Mouse (Mus musculus): ENCODE measurements at regions not wholly inside any gene's neighbourhood (a gene's known extent, or its start where the extent isn't known, plus 50 kb on each side); places are given as distances from the start of the nearest gene placed in this dataset.
A peak's percentile ranks its signal among the peaks of the same experiment; 100 is the strongest.

- H3K9me3 ChIP-seq (ENCODE audit: control insufficient read depth, low read length), result no peaks in the 10 kb centered on the region
- no peak overlapping the region for H3K9ac ChIP-seq (replicated peaks)
- H3K4me1 ChIP-seq (replicated peaks; ENCODE audit: control insufficient read depth in 2 of 2, insufficient read depth in 2 of 2, low read length in 1 of 2), result no peaks in the 10 kb centered on the region
- DNase-seq (ENCODE audit: low read depth in 3 of 3, low spot score in 3 of 3), result no peak
- no peak overlapping the region for H3K27ac ChIP-seq
- H3K27me3 ChIP-seq (ENCODE audit: control insufficient read depth, insufficient read depth, low read length), result no peaks in the 10 kb centered on the region
- H3K4me2 ChIP-seq (ENCODE audit: low read depth), result no peak overlapping the region
- no peaks in the 10 kb centered on the region for H3K36me3 ChIP-seq (replicated peaks; ENCODE audit: control insufficient read depth, insufficient read depth, low read depth)
- H3K4me3 ChIP-seq (ENCODE audit: insufficient read depth in 1 of 2, low read depth in 2 of 2, low read length in 2 of 2), result no peak overlapping the region
- 56% methylated on average over 5 of the region's 5 CpGs for WGBS (ENCODE audit: insufficient replicate concordance)
- TF ChIP-seq EP300 (IDR thresholded peaks at IDR 0.05; ENCODE audit: low read depth) (no peak), CTCF (IDR thresholded peaks at IDR 0.05; ENCODE audit: low read depth) (no peak)
- ATAC-seq (ENCODE audit: insufficient read depth), result no peak
Observed at GRCm38 (mm10) chr15:11774717-11775116, 132.4 kb downstream of the Npr3 start.

GRCm38 (mm10) chr15:11770596-11770995 is 136.5 kb downstream of the Npr3 start:
- H3K9ac ChIP-seq (replicated peaks), result no peak overlapping the region
- no peak overlapping the region for H3K4me3 ChIP-seq (ENCODE audit: insufficient read depth in 1 of 2, low read depth in 2 of 2, low read length in 2 of 2)
- no peaks in the 10 kb centered on the region for H3K4me1 ChIP-seq (replicated peaks; ENCODE audit: control insufficient read depth in 2 of 2, insufficient read depth in 2 of 2, low read length in 1 of 2)
- H3K9me3 ChIP-seq (ENCODE audit: control insufficient read depth, low read length), result no peaks in the 10 kb centered on the region
- DNase-seq (ENCODE audit: low read depth in 3 of 3, low spot score in 3 of 3) (no peak), ATAC-seq (ENCODE audit: insufficient read depth) (no peak)
- TF ChIP-seq EP300 (IDR thresholded peaks at IDR 0.05; ENCODE audit: low read depth) (no peak), CTCF (IDR thresholded peaks at IDR 0.05; ENCODE audit: low read depth) (no peak)
- H3K4me2 ChIP-seq (ENCODE audit: low read depth), result no peak overlapping the region
- WGBS (ENCODE audit: insufficient replicate concordance), result 66% methylated on average over 1 of the region's 1 CpGs
- H3K27ac ChIP-seq, result no peak overlapping the region
- no peaks in the 10 kb centered on the region for H3K27me3 ChIP-seq (ENCODE audit: control insufficient read depth, insufficient read depth, low read length)
- no peaks in the 10 kb centered on the region for H3K36me3 ChIP-seq (replicated peaks; ENCODE audit: control insufficient read depth, insufficient read depth, low read depth)

- DNase-seq (ENCODE audit: low read depth in 3 of 3, low spot score in 3 of 3) (no peak), ATAC-seq (ENCODE audit: insufficient read depth) (no peak)
- no peaks in the 10 kb centered on the region for H3K9me3 ChIP-seq (ENCODE audit: control insufficient read depth, low read length)
- WGBS (ENCODE audit: insufficient replicate concordance), result 57% methylated on average over 1 of the region's 1 CpGs
- H3K27me3 ChIP-seq (ENCODE audit: control insufficient read depth, insufficient read depth, low read length), result no peaks in the 10 kb centered on the region
- H3K27ac ChIP-seq, result no peak overlapping the region
- no peak overlapping the region for H3K4me3 ChIP-seq (ENCODE audit: insufficient read depth in 1 of 2, low read depth in 2 of 2, low read length in 2 of 2)
- no peaks in the 10 kb centered on the region for H3K4me1 ChIP-seq (replicated peaks; ENCODE audit: control insufficient read depth in 2 of 2, insufficient read depth in 2 of 2, low read length in 1 of 2)
- TF ChIP-seq CTCF (IDR thresholded peaks at IDR 0.05; ENCODE audit: low read depth) (no peak), EP300 (IDR thresholded peaks at IDR 0.05; ENCODE audit: low read depth) (no peak)
- no peaks in the 10 kb centered on the region for H3K36me3 ChIP-seq (replicated peaks; ENCODE audit: control insufficient read depth, insufficient read depth, low read depth)
- H3K4me2 ChIP-seq (ENCODE audit: low read depth), result no peak overlapping the region
- no peak overlapping the region for H3K9ac ChIP-seq (replicated peaks)
Observed at GRCm38 (mm10) chr15:11757963-11758362, 149.1 kb downstream of the Npr3 start.

- H3K4me3 ChIP-seq (ENCODE audit: insufficient read depth in 1 of 2, low read depth in 2 of 2, low read length in 2 of 2), result no peak overlapping the region
- ATAC-seq (ENCODE audit: insufficient read depth), result no peak
- 52% methylated on average over 7 of the region's 7 CpGs for WGBS (ENCODE audit: insufficient replicate concordance)
Observed at GRCm38 (mm10) chr15:11756786-11757185, 150.3 kb downstream of the Npr3 start.

GRCm38 (mm10) chr15:11753216-11753615 is 153.9 kb downstream of the Npr3 start:
- Histone ChIP-seq H3K9me3 (ENCODE audit: control insufficient read depth, low read length) (no peaks in the 10 kb centered on the region), H3K4me2 (ENCODE audit: low read depth) (no peak overlapping the region), H3K9ac (replicated peaks) (no peak overlapping the region), H3K4me3 (ENCODE audit: insufficient read depth in 1 of 2, low read depth in 2 of 2, low read length in 2 of 2) (no peak overlapping the region), H3K27ac (no peak overlapping the region), H3K36me3 (replicated peaks; ENCODE audit: control insufficient read depth, insufficient read depth, low read depth) (no peaks in the 10 kb centered on the region), H3K27me3 (ENCODE audit: control insufficient read depth, insufficient read depth, low read length) (no peaks in the 10 kb centered on the region), H3K4me1 (replicated peaks; ENCODE audit: control insufficient read depth in 2 of 2, insufficient read depth in 2 of 2, low read length in 1 of 2) (no peaks in the 10 kb centered on the region)
- ATAC-seq (ENCODE audit: insufficient read depth), result no peak
- 22% methylated on average over 3 of the region's 3 CpGs for WGBS (ENCODE audit: insufficient replicate concordance)
- DNase-seq (ENCODE audit: low read depth in 3 of 3, low spot score in 3 of 3), result no peak
- TF ChIP-seq CTCF (IDR thresholded peaks at IDR 0.05; ENCODE audit: low read depth), result peak; percentile 72
- no peak for TF ChIP-seq EP300 (IDR thresholded peaks at IDR 0.05; ENCODE audit: low read depth)

More at GRCm38 (mm10) chr15:11756786-11757185, 150.3 kb downstream of the Npr3 start:
- no peak for DNase-seq (ENCODE audit: low read depth in 3 of 3, low spot score in 3 of 3)
- Histone ChIP-seq H3K9me3 (ENCODE audit: control insufficient read depth, low read length) (no peaks in the 10 kb centered on the region), H3K4me2 (ENCODE audit: low read depth) (no peak overlapping the region), H3K27me3 (ENCODE audit: control insufficient read depth, insufficient read depth, low read length) (no peaks in the 10 kb centered on the region), H3K27ac (no peak overlapping the region), H3K4me1 (replicated peaks; ENCODE audit: control insufficient read depth in 2 of 2, insufficient read depth in 2 of 2, low read length in 1 of 2) (no peaks in the 10 kb centered on the region), H3K36me3 (replicated peaks; ENCODE audit: control insufficient read depth, insufficient read depth, low read depth) (no peaks in the 10 kb centered on the region), H3K9ac (replicated peaks) (no peak overlapping the region)
- TF ChIP-seq CTCF (IDR thresholded peaks at IDR 0.05; ENCODE audit: low read depth) (no peak), EP300 (IDR thresholded peaks at IDR 0.05; ENCODE audit: low read depth) (no peak)
